Mouse (Mus musculus) embryonic facial prominence, embryonic 13.5 days (tissue): ENCODE data around the gene Ptpn5. TPM values are rescaled to one million over a fixed set of nuclear protein-coding genes. Genes with fewer than 3 reads are reported as not detected.

Source experiments
- ATAC-seq: fragments of 200-750 bp; cut with Nextera tagmentation; 2 replicates; pipeline ENCODE4 v1.8.0; 2017; ENCODE audit warnings: low read depth; ENCODE audit not compliant: insufficient number of reproducible peaks, insufficient read depth, low FRiP score, low TSS enrichment
- H3K27ac ChIP-seq: fragments of 300-500 bp; sonication (generic); 2 replicates; pipeline ENCODE4 v1.5.1; 2015; ENCODE audit warnings: moderate library complexity, mild to moderate bottlenecking, inconsistent platforms
- H3K27me3 ChIP-seq: fragments of 300-500 bp; sonication (generic); 2 replicates; pipeline ENCODE4 v1.6.1; 2015; ENCODE audit warnings: mild to moderate bottlenecking, inconsistent platforms
- H3K36me3 ChIP-seq: fragments of 300-500 bp; sonication (generic); 2 replicates; pipeline ENCODE4 v1.6.1; 2015; ENCODE audit warnings: mild to moderate bottlenecking, inconsistent platforms
- H3K4me1 ChIP-seq: fragments of 300-500 bp; sonication (generic); 2 replicates; pipeline ENCODE4 v1.6.1; 2015; ENCODE audit warnings: inconsistent platforms
- H3K4me2 ChIP-seq: fragments of 300-500 bp; sonication (generic); 2 replicates; pipeline ENCODE4 v1.6.1; 2015; ENCODE audit warnings: moderate library complexity, mild to moderate bottlenecking, inconsistent platforms
- H3K4me3 ChIP-seq: fragments of 300-500 bp; sonication (generic); 2 replicates; pipeline ENCODE4 v1.5.1; 2015; ENCODE audit warnings: mild to moderate bottlenecking, inconsistent platforms
- H3K9ac ChIP-seq: fragments of 300-500 bp; sonication (generic); 2 replicates; pipeline ENCODE4 v1.6.1; 2015; ENCODE audit warnings: mild to moderate bottlenecking, inconsistent platforms
- H3K9me3 ChIP-seq: fragments of 300-500 bp; sonication (generic); 2 replicates; pipeline ENCODE4 v1.6.1; 2016; ENCODE audit warnings: inconsistent platforms
- WGBS: fragments of 180-500 bp; shearing (Covaris S2); methylation state at CpG from one replicate; pipeline ENCODE4 v1.1.7; 2015; ENCODE audit warnings: mixed read lengths; 5-methylcytosine and 5-hydroxymethylcytosine counted together
- polyA plus RNA-seq: library from polyadenylated mRNA; unstranded; fragments of >200 nt; fragmentation: Nextera tagmentation; extraction: Ambion mirVana; gene quantifications from 2 replicates; pipeline ENCODE4 v1.2.1, GENCODE M21; 2015

The Ptpn5 gene
- polyA plus RNA-seq, 1 experiment from 2014 or later = 1.5 TPM

DNA sequence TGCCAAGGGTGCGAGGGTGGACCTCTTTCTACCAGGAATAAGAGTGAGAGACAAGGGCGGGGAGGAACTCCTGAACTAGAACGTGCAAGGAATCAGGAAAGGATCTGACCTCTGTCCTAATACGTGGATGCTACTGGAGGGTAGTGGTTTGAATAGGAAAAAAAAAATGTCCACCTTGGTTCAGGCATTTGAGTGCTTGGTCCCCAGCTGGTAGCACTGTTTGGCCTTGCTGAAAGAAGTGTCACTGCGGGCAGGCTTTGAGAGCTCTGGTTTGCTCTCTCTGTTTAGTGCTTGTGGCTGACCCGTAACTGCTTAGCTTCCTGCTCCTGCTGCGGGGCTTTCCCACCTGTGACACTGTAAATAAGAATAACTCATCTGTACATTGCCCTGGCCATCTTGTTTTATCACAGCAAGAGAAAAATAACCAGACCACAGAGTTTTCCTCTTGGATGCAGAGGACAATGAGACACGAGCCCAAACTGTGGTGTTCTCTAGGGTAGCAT is 6.4 kb upstream of the Ptpn5 start:
- Histone ChIP-seq H3K9me3 (no peaks in the 10 kb centered on the region), H3K4me3 (no peak overlapping the region), H3K9ac (no peak overlapping the region), H3K4me2 (no peak overlapping the region), H3K27ac (no peak overlapping the region), H3K27me3 (peaks cover 14% of the 10 kb centered on the region), H3K36me3 (no peaks in the 10 kb centered on the region), H3K4me1 (no peaks in the 10 kb centered on the region)
- no peak for ATAC-seq
- 77% methylated on average over 8 of the region's 8 CpGs for WGBS

DNA sequence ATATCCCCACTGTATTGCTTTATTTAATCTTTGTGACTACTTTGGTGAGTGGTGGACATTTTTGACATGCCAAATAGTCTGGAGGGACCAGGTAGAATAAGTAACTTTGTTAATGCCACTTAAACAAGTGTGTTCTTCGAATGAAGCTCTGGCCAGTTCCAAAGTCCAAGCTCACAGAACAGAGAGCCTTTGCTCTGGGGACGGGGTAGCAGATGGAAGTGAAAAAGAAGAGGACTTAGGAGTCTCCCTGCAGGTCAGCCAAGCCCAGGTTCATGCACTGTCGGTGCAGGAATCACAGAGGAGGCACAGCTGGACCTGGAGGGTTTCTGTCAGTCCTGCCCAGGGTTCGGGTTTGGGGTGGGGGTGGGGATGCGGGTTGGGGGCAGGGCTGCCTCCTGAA is 1.1 kb upstream of the Ptpn5 start:
- WGBS = 33% methylated on average over 5 of the region's 5 CpGs
- Histone ChIP-seq H3K36me3 (no peaks in the 10 kb centered on the region), H3K27me3 (peaks cover 66% of the 10 kb centered on the region), H3K4me3 (no peak overlapping the region), H3K9me3 (no peaks in the 10 kb centered on the region), H3K27ac (no peak overlapping the region), H3K9ac (no peak overlapping the region), H3K4me1 (peaks cover 13% of the 10 kb centered on the region), H3K4me2 (no peak overlapping the region)
- ATAC-seq = no peak

DNA sequence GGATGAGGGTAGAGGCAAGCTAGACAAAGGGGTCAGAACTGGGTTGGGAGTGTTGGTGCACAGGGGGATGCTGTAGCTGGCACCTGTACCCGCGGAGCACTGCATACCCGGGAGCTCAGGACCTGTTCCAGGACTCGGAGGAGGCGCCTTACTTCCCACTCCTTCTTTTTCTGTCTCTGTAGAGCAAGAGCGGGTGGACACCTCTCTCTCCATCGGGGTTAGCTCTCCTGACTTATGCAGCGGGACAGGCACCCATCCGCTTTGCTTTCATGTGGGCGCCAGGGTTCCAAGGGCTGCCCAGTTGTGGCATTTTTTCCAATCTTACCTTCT is 588 bp downstream of the Ptpn5 start:
- peak overlapping the region; percentile 64 for H3K4me3 ChIP-seq
- H3K9ac ChIP-seq = peak overlapping the region; percentile 71
- 0% methylated on average over 10 of the region's 10 CpGs for WGBS
- H3K27me3 ChIP-seq = peaks cover 73% of the 10 kb centered on the region
- no peaks in the 10 kb centered on the region for H3K36me3 ChIP-seq
- H3K4me1 ChIP-seq = peaks cover 13% of the 10 kb centered on the region
- no peaks in the 10 kb centered on the region for H3K9me3 ChIP-seq
- H3K4me2 ChIP-seq = peak overlapping the region; percentile 100
- H3K27ac ChIP-seq = no peak overlapping the region
- ATAC-seq = no peak

DNA sequence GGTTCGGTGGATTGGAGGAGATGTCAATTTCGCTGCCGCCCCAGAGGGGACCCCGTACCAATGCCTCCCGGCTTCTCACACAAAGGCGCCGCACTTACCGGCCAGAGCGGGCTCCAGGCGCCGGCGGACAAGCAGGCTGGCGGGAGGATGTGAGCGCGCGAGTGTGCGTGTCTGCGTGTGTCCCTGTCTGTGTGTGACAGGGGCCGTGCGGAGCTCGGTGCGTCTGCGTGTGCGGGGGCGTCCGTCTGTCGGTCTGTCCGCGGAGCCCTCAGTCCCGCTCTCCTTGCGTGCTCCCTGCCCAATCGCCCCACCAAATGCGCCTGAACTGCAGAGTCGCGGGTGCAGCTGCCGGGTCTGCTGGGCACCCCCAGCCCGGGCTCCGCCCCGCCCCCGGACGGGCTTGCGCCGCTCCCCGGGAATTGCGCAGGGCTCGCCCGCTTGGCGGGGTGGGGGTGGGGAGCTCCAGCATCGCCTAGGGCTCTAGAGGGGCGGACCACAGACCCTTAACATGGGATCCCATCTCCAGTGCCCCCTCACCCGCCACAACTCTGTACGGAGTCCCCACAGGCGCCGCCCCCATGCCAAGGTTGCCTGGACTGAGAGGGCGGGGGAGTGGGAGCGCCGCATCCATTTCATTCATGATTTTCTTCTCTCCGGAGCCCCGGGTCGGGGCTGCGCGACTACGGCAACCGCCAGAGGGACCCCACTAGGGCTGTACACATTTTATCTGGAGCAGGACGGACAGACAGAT is 1.1 kb downstream of the Ptpn5 start:
- Histone ChIP-seq H3K36me3 (no peaks in the 10 kb centered on the region), H3K27ac (no peak overlapping the region), H3K27me3 (peaks cover 73% of the 10 kb centered on the region), H3K4me3 (peak overlapping the region; percentile 64), H3K9me3 (no peaks in the 10 kb centered on the region), H3K4me2 (peak overlapping the region; percentile 100), H3K4me1 (peaks cover 13% of the 10 kb centered on the region), H3K9ac (peak overlapping the region; percentile 71)
- whole genome bisulfite sequencing = under 1% methylated on average over 64 of the region's 65 CpGs
- peak; percentile 67 for ATAC-seq

DNA sequence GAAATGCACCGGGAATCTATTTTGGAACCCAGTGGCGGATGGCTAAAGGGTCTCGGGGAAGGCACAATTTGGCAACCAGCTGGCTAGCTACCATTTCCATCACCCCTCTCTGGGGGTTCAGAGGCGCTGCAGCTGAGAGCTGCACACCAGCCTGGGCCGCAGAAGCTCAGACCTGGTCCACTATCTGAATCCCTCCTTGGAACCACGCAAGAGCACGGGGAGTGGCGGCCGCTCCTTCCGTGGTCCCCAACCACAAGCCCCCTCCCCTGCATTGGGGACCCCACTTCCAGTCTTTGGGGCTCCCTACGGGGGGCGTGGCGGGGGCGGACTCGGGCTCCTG is 1.7 kb downstream of the Ptpn5 start:
- peak overlapping the region; percentile 71 for H3K9ac ChIP-seq
- no peaks in the 10 kb centered on the region for H3K9me3 ChIP-seq
- H3K36me3 ChIP-seq = no peaks in the 10 kb centered on the region
- peaks cover 73% of the 10 kb centered on the region for H3K27me3 ChIP-seq
- peak overlapping the region; percentile 64 for H3K4me3 ChIP-seq
- ATAC-seq = no peak
- WGBS = under 1% methylated on average over 15 of the region's 15 CpGs
- peak overlapping the region; percentile 100 for H3K4me2 ChIP-seq
- H3K4me1 ChIP-seq = peaks cover 13% of the 10 kb centered on the region
- H3K27ac ChIP-seq = no peak overlapping the region

DNA sequence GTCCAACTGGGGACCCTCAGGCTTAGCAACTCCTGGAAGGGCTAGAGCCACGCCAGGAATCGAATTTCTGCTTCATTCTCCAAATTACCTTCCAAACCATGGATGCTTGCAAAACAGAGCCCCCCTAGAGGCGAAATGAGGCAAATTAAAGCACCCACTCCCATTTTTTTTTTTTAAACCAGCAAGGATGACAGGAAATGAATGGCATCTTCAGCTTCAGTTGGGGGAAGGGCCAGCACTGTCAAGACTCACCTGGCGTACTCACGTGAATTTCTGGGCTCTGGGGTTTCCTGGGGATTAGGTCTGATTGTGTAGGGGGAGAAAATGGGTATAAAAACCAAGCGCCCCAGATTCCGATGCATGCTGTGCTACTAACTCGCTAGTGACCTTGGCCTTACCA is 2.2 kb downstream of the Ptpn5 start:
- peaks cover 13% of the 10 kb centered on the region for H3K4me1 ChIP-seq
- no peaks in the 10 kb centered on the region for H3K9me3 ChIP-seq
- H3K9ac ChIP-seq = no peak overlapping the region
- H3K4me3 ChIP-seq = no peak overlapping the region
- peaks cover 72% of the 10 kb centered on the region for H3K27me3 ChIP-seq
- 23% methylated on average over 8 of the region's 8 CpGs for WGBS
- no peaks in the 10 kb centered on the region for H3K36me3 ChIP-seq
- H3K4me2 ChIP-seq = no peak overlapping the region
- ATAC-seq = no peak
- no peak overlapping the region for H3K27ac ChIP-seq

DNA sequence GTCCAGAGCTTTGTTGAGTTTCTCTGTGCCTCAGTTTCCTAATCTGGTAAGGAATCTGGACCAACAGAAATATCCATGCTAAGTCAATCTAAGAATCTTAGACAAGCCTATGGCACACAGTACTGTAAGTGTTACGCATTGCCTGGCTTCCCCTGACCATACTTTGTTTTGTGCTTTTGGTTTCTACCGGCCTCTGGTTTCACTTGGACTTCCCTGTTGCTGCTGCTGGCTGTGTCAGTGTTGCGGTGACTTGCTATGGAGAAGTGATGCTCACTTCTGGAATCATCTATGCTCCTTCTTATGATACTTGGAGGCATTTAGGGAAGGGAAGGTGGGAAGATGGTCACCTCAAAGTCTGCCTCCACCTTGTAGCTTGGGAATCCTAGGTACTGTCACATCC is 11.5 kb downstream of the Ptpn5 start:
- no peak overlapping the region for H3K4me2 ChIP-seq
- H3K9ac ChIP-seq = no peak overlapping the region
- no peaks in the 10 kb centered on the region for H3K9me3 ChIP-seq
- H3K27ac ChIP-seq = no peak overlapping the region
- H3K36me3 ChIP-seq = no peaks in the 10 kb centered on the region
- no peaks in the 10 kb centered on the region for H3K4me1 ChIP-seq
- 90% methylated on average over 3 of the region's 3 CpGs for WGBS
- no peak for ATAC-seq
- no peak overlapping the region for H3K4me3 ChIP-seq
- 0 out of 2 replicates have a peak, but pooled peaks cover 2% of the 10 kb centered on the region for H3K27me3 ChIP-seq

DNA sequence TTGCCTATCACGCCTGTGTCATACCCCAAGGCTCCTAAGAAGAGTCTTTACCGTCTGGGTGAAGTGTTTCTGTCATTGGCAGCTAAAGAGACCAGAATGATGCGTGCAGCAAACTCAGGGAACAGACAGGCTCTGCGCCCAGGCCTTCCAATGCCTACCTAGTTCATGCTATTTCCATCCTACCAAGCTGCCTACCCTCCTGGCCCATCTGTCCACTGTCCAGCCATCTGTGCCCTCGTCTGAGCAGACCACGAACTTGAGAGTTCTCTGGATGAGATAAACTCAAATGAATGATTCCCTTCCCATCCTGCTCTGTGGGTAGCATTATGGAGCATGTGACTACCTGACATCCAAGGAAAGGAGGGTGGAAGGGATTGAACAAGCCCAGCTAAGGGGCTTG is 16.8 kb downstream of the Ptpn5 start:
- no peak for ATAC-seq
- no peak overlapping the region for H3K9ac ChIP-seq
- H3K4me1 ChIP-seq = no peaks in the 10 kb centered on the region
- H3K9me3 ChIP-seq = no peaks in the 10 kb centered on the region
- 78% methylated on average over 6 of the region's 6 CpGs for WGBS
- no peaks in the 10 kb centered on the region for H3K36me3 ChIP-seq
- H3K4me2 ChIP-seq = no peak overlapping the region
- no peak overlapping the region for H3K4me3 ChIP-seq
- H3K27me3 ChIP-seq = no peaks in the 10 kb centered on the region; the same call in 1 of the 2 replicates
- no peak overlapping the region for H3K27ac ChIP-seq

DNA sequence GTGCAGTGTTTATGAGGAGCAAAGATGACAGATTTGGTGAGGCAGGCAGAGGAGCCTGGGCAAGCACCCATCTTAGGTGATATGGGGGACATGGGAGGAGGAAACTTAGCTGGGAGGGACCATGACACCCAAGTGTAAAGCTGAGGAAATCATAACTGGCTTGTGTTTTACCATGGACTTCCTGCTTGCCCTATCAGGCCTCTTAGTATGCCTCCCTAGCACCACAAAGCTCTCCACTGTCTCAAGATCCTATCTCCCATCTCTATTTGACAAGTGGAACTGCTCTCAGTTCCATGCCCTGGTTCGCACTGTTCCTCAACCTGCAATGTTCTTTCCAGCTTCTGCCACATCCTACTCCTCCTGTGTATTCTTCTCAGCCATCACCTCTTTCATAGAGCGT is 18.0 kb downstream of the Ptpn5 start:
- Histone ChIP-seq H3K36me3 (no peaks in the 10 kb centered on the region), H3K27me3 (no peaks in the 10 kb centered on the region; the same call in 1 of the 2 replicates), H3K4me1 (no peaks in the 10 kb centered on the region), H3K9me3 (no peaks in the 10 kb centered on the region), H3K27ac (no peak overlapping the region), H3K9ac (no peak overlapping the region), H3K4me3 (no peak overlapping the region), H3K4me2 (no peak overlapping the region)
- WGBS = 82% methylated on average over 2 of the region's 2 CpGs
- ATAC-seq = no peak

DNA sequence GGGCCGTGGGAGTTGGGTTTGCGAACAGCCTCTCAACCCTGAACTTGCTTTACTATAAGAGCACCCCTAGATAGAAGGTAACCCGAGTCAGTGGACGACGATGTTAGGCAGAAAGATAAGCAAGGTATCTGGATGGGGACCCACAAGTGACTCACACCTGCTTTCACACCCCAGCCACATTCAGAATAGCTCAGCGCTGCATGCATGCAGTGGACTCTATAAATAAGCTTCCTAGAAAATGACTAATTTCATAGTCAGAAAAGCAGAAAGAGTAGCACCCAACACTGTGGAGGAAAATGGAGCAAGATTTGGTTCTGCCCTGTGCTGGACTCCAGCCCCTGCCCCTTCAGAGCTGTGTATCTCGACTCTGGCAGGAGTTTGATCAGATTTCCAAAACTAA is 20.1 kb downstream of the Ptpn5 start:
- Histone ChIP-seq H3K9me3 (no peaks in the 10 kb centered on the region), H3K27ac (no peak overlapping the region), H3K27me3 (no peaks in the 10 kb centered on the region; the same call in 1 of the 2 replicates), H3K4me1 (no peaks in the 10 kb centered on the region), H3K9ac (no peak overlapping the region), H3K36me3 (no peaks in the 10 kb centered on the region), H3K4me2 (no peak overlapping the region), H3K4me3 (no peak overlapping the region)
- no peak for ATAC-seq
- WGBS = 84% methylated on average over 7 of the region's 7 CpGs

DNA sequence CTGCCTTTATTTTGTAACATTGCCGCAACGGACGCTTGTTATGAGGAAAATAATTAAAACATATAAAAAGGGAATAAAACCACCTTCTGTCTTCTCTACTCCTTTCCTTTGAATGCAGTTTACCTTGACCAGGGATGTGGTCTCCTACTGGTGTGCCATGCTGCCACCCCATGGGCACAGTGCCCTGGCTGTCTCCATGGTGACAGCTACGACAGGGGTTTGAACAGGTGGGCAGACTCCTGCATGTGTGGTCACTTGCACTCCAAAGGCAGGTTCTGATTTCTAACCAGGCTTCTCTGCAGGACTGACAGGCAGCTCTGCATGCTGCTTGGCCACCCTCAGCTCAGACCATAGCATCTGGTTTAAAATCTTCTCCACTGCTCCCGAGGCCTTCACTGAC is 21.4 kb downstream of the Ptpn5 start:
- Histone ChIP-seq H3K36me3 (no peaks in the 10 kb centered on the region), H3K27me3 (no peaks in the 10 kb centered on the region; the same call in 1 of the 2 replicates), H3K4me1 (no peaks in the 10 kb centered on the region), H3K27ac (no peak overlapping the region), H3K9me3 (no peaks in the 10 kb centered on the region), H3K4me2 (no peak overlapping the region), H3K9ac (no peak overlapping the region), H3K4me3 (no peak overlapping the region)
- no peak for ATAC-seq
- 94% methylated on average over 5 of the region's 5 CpGs for WGBS

DNA sequence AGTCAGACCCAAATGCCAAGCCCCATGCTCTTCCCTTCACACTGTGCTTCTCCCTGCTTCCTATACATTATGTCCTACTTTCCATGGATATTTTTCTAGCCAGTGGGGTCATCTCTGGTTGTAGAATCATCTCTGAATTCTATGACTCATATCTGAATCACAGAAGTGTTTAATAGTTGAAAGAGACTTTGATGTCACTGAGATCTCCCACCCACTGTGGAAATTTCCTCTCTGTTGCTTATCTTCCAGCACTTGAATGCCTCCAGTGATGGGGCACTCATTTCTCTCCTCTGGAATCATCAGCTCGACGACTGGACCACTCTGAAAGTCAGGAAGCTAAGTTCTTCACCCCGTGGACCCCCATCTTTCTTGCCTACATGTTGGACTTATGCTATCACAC is 22.4 kb downstream of the Ptpn5 start:
- no peaks in the 10 kb centered on the region for H3K36me3 ChIP-seq
- WGBS = 71% methylated on average over 3 of the region's 3 CpGs
- no peaks in the 10 kb centered on the region for H3K4me1 ChIP-seq
- no peak overlapping the region for H3K4me2 ChIP-seq
- no peaks in the 10 kb centered on the region for H3K9me3 ChIP-seq
- no peak overlapping the region for H3K27ac ChIP-seq
- H3K27me3 ChIP-seq = no peaks in the 10 kb centered on the region; the same call in 1 of the 2 replicates
- H3K4me3 ChIP-seq = no peak overlapping the region
- H3K9ac ChIP-seq = no peak overlapping the region
- no peak for ATAC-seq
